Mouse (Mus musculus): ENCODE results near the gene Ssh1. TPM values are rescaled to one million over a fixed set of nuclear protein-coding genes. Genes with fewer than 3 reads are reported as not detected.

The Ssh1 gene
- total RNA-seq (2018; cell fraction: chromatin; rRNA removed), result 10 to 100 TPM in 23 of 26 experiments, 1 to 10 TPM in 3; 4.7 to 60.9 (median 34.7) TPM
- total RNA-seq (2018; cell fraction: cytosol; rRNA removed), result 10 to 100 TPM; 11.7 to 25.9 (median 20.7) TPM
- total RNA-seq (2018; cell fraction: nucleus; rRNA removed), result 10 to 100 TPM; 10.1 to 47.8 (median 30.6) TPM
- 8.9 to 10.3 TPM (median 10.0 TPM) in 3 replicates for polyA plus RNA-seq (2018)

- 2% methylated on average over 71 of the region's 83 CpGs for WGBS (ENCODE audit: missing documents)
- Histone ChIP-seq H3K27ac (peak within 1 kb of the TSS; percentile 56), H3K4me3 (ENCODE audit: inconsistent target) (peak within 1 kb of the TSS; percentile 54), H3K36me3 (ENCODE audit: inconsistent target) (peaks cover 9% of the 10 kb centered on the region; the same call in 1 of the 2 replicates), H3K79me2 (ENCODE audit: inconsistent target) (peaks cover 38% of the 10 kb centered on the region)
Observed at GRCm38 (mm10) chr5:113993487-113994465, at the start of gene Ssh1. Gene Ssh1 (minus strand): TSS chr5:113993894.

- Histone ChIP-seq H3K79me2 (ENCODE audit: inconsistent target) (no peaks in the 10 kb centered on the region), H3K36me3 (ENCODE audit: inconsistent target) (no peaks in the 10 kb centered on the region), H3K27ac (no peak overlapping the region), H3K4me3 (ENCODE audit: inconsistent target) (no peak overlapping the region)
- 22% methylated on average over 15 of the region's 15 CpGs for WGBS (ENCODE audit: missing documents)
Observed at GRCm38 (mm10) chr5:114041327-114041930, 47.7 kb upstream of the Ssh1 start.

- Histone ChIP-seq H3K79me2 (ENCODE audit: inconsistent target) (no peaks in the 10 kb centered on the region), H3K27ac (no peak overlapping the region), H3K36me3 (ENCODE audit: inconsistent target) (no peaks in the 10 kb centered on the region), H3K4me3 (ENCODE audit: inconsistent target) (no peak overlapping the region)
- WGBS (ENCODE audit: missing documents), result 72% methylated on average over 1 of the region's 1 CpGs
Observed at GRCm38 (mm10) chr5:114040911-114041310, 47.2 kb upstream of the Ssh1 start.

- 51% methylated on average over 6 of the region's 8 CpGs for WGBS (ENCODE audit: missing documents)
- Histone ChIP-seq H3K4me3 (ENCODE audit: inconsistent target) (no peak overlapping the region), H3K79me2 (ENCODE audit: inconsistent target) (no peaks in the 10 kb centered on the region), H3K36me3 (ENCODE audit: inconsistent target) (no peaks in the 10 kb centered on the region), H3K27ac (no peak overlapping the region)
Observed at GRCm38 (mm10) chr5:114040508-114040907, 46.8 kb upstream of the Ssh1 start.

GRCm38 (mm10) chr5:114035111-114035510 is 41.4 kb upstream of the Ssh1 start:
- Histone ChIP-seq H3K4me3 (ENCODE audit: inconsistent target) (no peak overlapping the region), H3K36me3 (ENCODE audit: inconsistent target) (no peaks in the 10 kb centered on the region), H3K27ac (no peak overlapping the region), H3K79me2 (ENCODE audit: inconsistent target) (no peaks in the 10 kb centered on the region)
- 70% methylated on average over 10 of the region's 10 CpGs for WGBS (ENCODE audit: missing documents)

GRCm38 (mm10) chr5:114034393-114034792 is 40.7 kb upstream of the Ssh1 start:
- H3K36me3 ChIP-seq (ENCODE audit: inconsistent target), result no peaks in the 10 kb centered on the region
- H3K79me2 ChIP-seq (ENCODE audit: inconsistent target), result no peaks in the 10 kb centered on the region
- H3K27ac ChIP-seq, result no peak overlapping the region
- 76% methylated on average over 7 of the region's 7 CpGs for WGBS (ENCODE audit: missing documents)
- no peak overlapping the region for H3K4me3 ChIP-seq (ENCODE audit: inconsistent target)

- no peak overlapping the region for H3K4me3 ChIP-seq (ENCODE audit: inconsistent target)
- H3K36me3 ChIP-seq (ENCODE audit: inconsistent target), result no peaks in the 10 kb centered on the region
- no peak overlapping the region for H3K27ac ChIP-seq
- H3K79me2 ChIP-seq (ENCODE audit: inconsistent target), result no peaks in the 10 kb centered on the region
- 95% methylated on average over 3 of the region's 3 CpGs for WGBS (ENCODE audit: missing documents)
Observed at GRCm38 (mm10) chr5:114032161-114032763, 38.6 kb upstream of the Ssh1 start.

GRCm38 (mm10) chr5:114030652-114031051 is 37.0 kb upstream of the Ssh1 start:
- Histone ChIP-seq H3K4me3 (ENCODE audit: inconsistent target) (no peak overlapping the region), H3K36me3 (ENCODE audit: inconsistent target) (no peaks in the 10 kb centered on the region), H3K27ac (no peak overlapping the region), H3K79me2 (ENCODE audit: inconsistent target) (no peaks in the 10 kb centered on the region)
- 82% methylated on average over 12 of the region's 12 CpGs for WGBS (ENCODE audit: missing documents)

- no peak overlapping the region for H3K27ac ChIP-seq
- H3K79me2 ChIP-seq (ENCODE audit: inconsistent target), result no peaks in the 10 kb centered on the region
- 93% methylated on average over 12 of the region's 12 CpGs for WGBS (ENCODE audit: missing documents)
- no peak overlapping the region for H3K4me3 ChIP-seq (ENCODE audit: inconsistent target)
- no peaks in the 10 kb centered on the region for H3K36me3 ChIP-seq (ENCODE audit: inconsistent target)
Observed at GRCm38 (mm10) chr5:114028111-114028510, 34.4 kb upstream of the Ssh1 start.

GRCm38 (mm10) chr5:114027217-114027944 is 33.7 kb upstream of the Ssh1 start:
- Histone ChIP-seq H3K79me2 (ENCODE audit: inconsistent target) (no peaks in the 10 kb centered on the region), H3K36me3 (ENCODE audit: inconsistent target) (no peaks in the 10 kb centered on the region), H3K27ac (no peak overlapping the region), H3K4me3 (ENCODE audit: inconsistent target) (no peak overlapping the region)
- WGBS (ENCODE audit: missing documents), result 84% methylated on average over 12 of the region's 12 CpGs

- Histone ChIP-seq H3K4me3 (ENCODE audit: inconsistent target) (no peak overlapping the region), H3K79me2 (ENCODE audit: inconsistent target) (no peaks in the 10 kb centered on the region), H3K27ac (no peak overlapping the region), H3K36me3 (ENCODE audit: inconsistent target) (no peaks in the 10 kb centered on the region)
- WGBS (ENCODE audit: missing documents), result 19% methylated on average over 7 of the region's 10 CpGs
Observed at GRCm38 (mm10) chr5:114024885-114025284, 31.2 kb upstream of the Ssh1 start.

- WGBS (ENCODE audit: missing documents), result 50% methylated on average over 6 of the region's 6 CpGs
- H3K36me3 ChIP-seq (ENCODE audit: inconsistent target), result no peaks in the 10 kb centered on the region
- no peak overlapping the region for H3K4me3 ChIP-seq (ENCODE audit: inconsistent target)
- no peaks in the 10 kb centered on the region for H3K79me2 ChIP-seq (ENCODE audit: inconsistent target)
- H3K27ac ChIP-seq, result no peak overlapping the region
Observed at GRCm38 (mm10) chr5:114024390-114024789, 30.7 kb upstream of the Ssh1 start.

GRCm38 (mm10) chr5:114015121-114015520 is 21.4 kb upstream of the Ssh1 start:
- Histone ChIP-seq H3K36me3 (ENCODE audit: inconsistent target) (no peaks in the 10 kb centered on the region), H3K27ac (no peak overlapping the region), H3K4me3 (ENCODE audit: inconsistent target) (no peak overlapping the region), H3K79me2 (ENCODE audit: inconsistent target) (no peaks in the 10 kb centered on the region)
- WGBS (ENCODE audit: missing documents), result 71% methylated on average over 7 of the region's 7 CpGs

- Histone ChIP-seq H3K79me2 (ENCODE audit: inconsistent target) (no peaks in the 10 kb centered on the region), H3K36me3 (ENCODE audit: inconsistent target) (no peaks in the 10 kb centered on the region), H3K27ac (no peak overlapping the region), H3K4me3 (ENCODE audit: inconsistent target) (no peak overlapping the region)
- 50% methylated on average over 4 of the region's 4 CpGs for WGBS (ENCODE audit: missing documents)
Observed at GRCm38 (mm10) chr5:114009049-114009448, 15.4 kb upstream of the Ssh1 start.

All from macrophage (primary cell).